Mouse (Mus musculus): ENCODE results near the gene Csnk1d. TPM values are rescaled to one million over a fixed set of nuclear protein-coding genes. Genes with fewer than 3 reads are reported as not detected.

Csnk1d gene
- polyA plus RNA-seq, 1 experiment from 2014 or later: 135 TPM

- Histone ChIP-seq H3K27ac (replicated peaks) (no peak overlapping the region), H3K27me3 (no peaks in the 10 kb centered on the region), H3K4me1 (replicated peaks) (peaks cover 22% of the 10 kb centered on the region), H3K9me3 (no peaks in the 10 kb centered on the region), H3K4me2 (no peak overlapping the region), H3K36me3 (peaks cover 74% of the 10 kb centered on the region), H3K4me3 (no peak overlapping the region), H3K9ac (no peak overlapping the region)
- no peak for ATAC-seq (ENCODE audit: low read depth)
These were observed 8.7 kb downstream of the Csnk1d start for GRCm38 (mm10) chr11:120982459-120982858.

- Histone ChIP-seq H3K9ac (no peak overlapping the region), H3K4me2 (no peak overlapping the region), H3K9me3 (no peaks in the 10 kb centered on the region), H3K36me3 (peaks cover 82% of the 10 kb centered on the region), H3K4me1 (replicated peaks) (peaks cover 19% of the 10 kb centered on the region), H3K4me3 (no peak overlapping the region), H3K27me3 (no peaks in the 10 kb centered on the region), H3K27ac (replicated peaks) (no peak overlapping the region)
- WGBS: 91% methylated on average over 4 of the region's 4 CpGs
- ATAC-seq (ENCODE audit: low read depth): no peak
These were observed 9.5 kb downstream of the Csnk1d start for GRCm38 (mm10) chr11:120981661-120982060.

- H3K27ac ChIP-seq (replicated peaks): no peak overlapping the region
- H3K4me3 ChIP-seq: no peak overlapping the region
- no peak for ATAC-seq (ENCODE audit: low read depth)
- no peak overlapping the region for H3K4me2 ChIP-seq
- no peaks in the 10 kb centered on the region for H3K27me3 ChIP-seq
- WGBS: 84% methylated on average over 9 of the region's 9 CpGs
- peaks cover 13% of the 10 kb centered on the region for H3K4me1 ChIP-seq (replicated peaks)
- no peak overlapping the region for H3K9ac ChIP-seq
- H3K9me3 ChIP-seq: no peaks in the 10 kb centered on the region
- H3K36me3 ChIP-seq: peaks cover 80% of the 10 kb centered on the region
These were observed 10.6 kb downstream of the Csnk1d start for GRCm38 (mm10) chr11:120980427-120981035.

- no peak overlapping the region; the same call in 1 of the 2 replicates for H3K9ac ChIP-seq
- H3K27me3 ChIP-seq: no peaks in the 10 kb centered on the region
- H3K4me1 ChIP-seq (replicated peaks): peaks cover 10% of the 10 kb centered on the region
- H3K9me3 ChIP-seq: no peaks in the 10 kb centered on the region
- no peak overlapping the region for H3K4me2 ChIP-seq
- WGBS: 90% methylated on average over 8 of the region's 8 CpGs
- peaks cover 84% of the 10 kb centered on the region for H3K36me3 ChIP-seq
- H3K4me3 ChIP-seq: no peak overlapping the region
- no peak overlapping the region for H3K27ac ChIP-seq (replicated peaks)
- no peak for ATAC-seq (ENCODE audit: low read depth)
These were observed 11.3 kb downstream of the Csnk1d start for GRCm38 (mm10) chr11:120979711-120980426.

- H3K4me1 ChIP-seq (replicated peaks): peaks cover 4% of the 10 kb centered on the region
- H3K4me3 ChIP-seq: no peak overlapping the region
- no peak overlapping the region for H3K27ac ChIP-seq (replicated peaks)
- no peaks in the 10 kb centered on the region for H3K9me3 ChIP-seq
- 85% methylated on average over 6 of the region's 6 CpGs for WGBS
- H3K9ac ChIP-seq: no peak overlapping the region
- peaks cover 95% of the 10 kb centered on the region for H3K36me3 ChIP-seq
- no peaks in the 10 kb centered on the region for H3K27me3 ChIP-seq
- no peak overlapping the region for H3K4me2 ChIP-seq
- ATAC-seq (ENCODE audit: low read depth): no peak
These were observed 17.8 kb downstream of the Csnk1d start for GRCm38 (mm10) chr11:120973318-120973717.

- no peak overlapping the region for H3K9ac ChIP-seq
- no peak for ATAC-seq (ENCODE audit: low read depth)
- no peaks in the 10 kb centered on the region for H3K9me3 ChIP-seq
- peaks cover 98% of the 10 kb centered on the region for H3K36me3 ChIP-seq
- H3K27me3 ChIP-seq: no peaks in the 10 kb centered on the region
- no peaks in the 10 kb centered on the region for H3K4me1 ChIP-seq (replicated peaks)
- no peak overlapping the region for H3K4me2 ChIP-seq
- no peak overlapping the region for H3K27ac ChIP-seq (replicated peaks)
- no peak overlapping the region for H3K4me3 ChIP-seq
- WGBS: 91% methylated on average over 5 of the region's 5 CpGs
These were observed 19.9 kb downstream of the Csnk1d start for GRCm38 (mm10) chr11:120971237-120971636.

GRCm38 (mm10) chr11:120969742-120970141 lies 21.4 kb downstream of the Csnk1d start:
- H3K4me1 ChIP-seq (replicated peaks): peaks cover 3% of the 10 kb centered on the region
- no peak overlapping the region for H3K27ac ChIP-seq (replicated peaks)
- H3K27me3 ChIP-seq: no peaks in the 10 kb centered on the region
- H3K4me3 ChIP-seq: no peak overlapping the region
- H3K36me3 ChIP-seq: peaks cover 100% of the 10 kb centered on the region
- no peak for ATAC-seq (ENCODE audit: low read depth)
- no peak overlapping the region for H3K4me2 ChIP-seq
- H3K9me3 ChIP-seq: no peaks in the 10 kb centered on the region
- no peak overlapping the region for H3K9ac ChIP-seq
- WGBS: 90% methylated on average over 5 of the region's 5 CpGs

- no peak for ATAC-seq (ENCODE audit: low read depth)
- Histone ChIP-seq H3K4me3 (no peak overlapping the region), H3K36me3 (peaks cover 98% of the 10 kb centered on the region), H3K4me2 (no peak overlapping the region), H3K27ac (replicated peaks) (no peak overlapping the region), H3K4me1 (replicated peaks) (peaks cover 6% of the 10 kb centered on the region), H3K27me3 (no peaks in the 10 kb centered on the region), H3K9ac (no peak overlapping the region), H3K9me3 (no peaks in the 10 kb centered on the region)
- 90% methylated on average over 4 of the region's 4 CpGs for WGBS
These were observed 25.5 kb downstream of the Csnk1d start for GRCm38 (mm10) chr11:120965587-120965986.

GRCm38 (mm10) chr11:120964195-120965157 lies 26.7 kb downstream of the Csnk1d start:
- H3K36me3 ChIP-seq: peaks cover 94% of the 10 kb centered on the region
- ATAC-seq (ENCODE audit: low read depth): no peak
- WGBS: 79% methylated on average over 10 of the region's 10 CpGs

GRCm38 (mm10) chr11:120962909-120963308 lies 28.2 kb downstream of the Csnk1d start:
- Histone ChIP-seq H3K4me3 (no peak overlapping the region), H3K9ac (no peak overlapping the region), H3K36me3 (peaks cover 90% of the 10 kb centered on the region), H3K27ac (replicated peaks) (no peak overlapping the region), H3K9me3 (no peaks in the 10 kb centered on the region), H3K27me3 (no peaks in the 10 kb centered on the region), H3K4me2 (no peak overlapping the region), H3K4me1 (replicated peaks) (peaks cover 6% of the 10 kb centered on the region)
- no peak for ATAC-seq (ENCODE audit: low read depth)
- 95% methylated on average over 7 of the region's 7 CpGs for WGBS

More at GRCm38 (mm10) chr11:120964195-120965157, 26.7 kb downstream of the Csnk1d start:
- Histone ChIP-seq H3K4me1 (replicated peaks) (peaks cover 6% of the 10 kb centered on the region), H3K27ac (replicated peaks) (no peak overlapping the region), H3K4me2 (no peak overlapping the region), H3K9me3 (no peaks in the 10 kb centered on the region), H3K27me3 (no peaks in the 10 kb centered on the region), H3K9ac (no peak overlapping the region), H3K4me3 (no peak overlapping the region)

GRCm38 (mm10) chr11:120962050-120962771 lies 28.9 kb downstream of the Csnk1d start:
- Histone ChIP-seq H3K27me3 (no peaks in the 10 kb centered on the region), H3K27ac (replicated peaks) (no peak overlapping the region), H3K9ac (no peak overlapping the region), H3K4me2 (no peak overlapping the region), H3K9me3 (no peaks in the 10 kb centered on the region), H3K36me3 (peaks cover 90% of the 10 kb centered on the region), H3K4me1 (replicated peaks) (peaks cover 6% of the 10 kb centered on the region), H3K4me3 (no peak overlapping the region)
- no peak for ATAC-seq (ENCODE audit: low read depth)
- WGBS: 92% methylated on average over 13 of the region's 13 CpGs

Data from neural tube, embryonic 13.5 days (tissue).